Mouse (Mus musculus): Measurements from ENCODE around the gene Vmp1. TPM values are rescaled to one million over a fixed set of nuclear protein-coding genes. Genes with fewer than 3 reads are reported as not detected.

Vmp1 gene
- polyA plus RNA-seq, 1 experiment from 2014 or later: 151 TPM

GRCm38 (mm10) chr11:86570261-86570746 is 113.3 kb downstream of the Vmp1 start:
- H3K27me3 ChIP-seq (ENCODE audit: control insufficient read depth, insufficient read depth, low read length): no peaks in the 10 kb centered on the region

DNA sequence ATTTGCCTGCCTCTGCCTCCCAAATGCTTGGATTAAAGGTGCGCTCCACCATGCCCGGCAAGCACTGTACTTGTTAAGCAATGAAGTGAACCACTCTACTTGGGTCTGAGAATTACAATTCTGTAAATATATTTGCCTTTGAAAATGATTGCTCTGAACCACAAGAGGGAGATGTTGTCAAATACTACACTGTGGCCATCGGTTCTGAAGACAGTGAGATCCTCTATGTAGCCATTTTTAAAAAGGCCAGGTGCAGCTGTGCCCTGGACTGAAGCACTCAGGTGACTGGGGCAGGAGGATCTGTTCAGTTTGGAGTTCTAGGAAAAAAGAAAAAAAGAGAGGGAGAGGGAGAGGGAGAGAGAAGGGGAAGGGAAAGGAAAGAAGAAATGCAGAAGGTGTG is 115.2 kb downstream of the Vmp1 start:
- 82% methylated on average over 3 of the region's 3 CpGs for WGBS
- H3K4me2 ChIP-seq (ENCODE audit: low read depth, low read length): no peak overlapping the region
- H3K9me3 ChIP-seq (ENCODE audit: control insufficient read depth, low read length): no peaks in the 10 kb centered on the region
- no peaks in the 10 kb centered on the region for H3K4me1 ChIP-seq (ENCODE audit: control insufficient read depth, insufficient read depth, low read length)
- no peak for ATAC-seq (ENCODE audit: low read depth)
- no peaks in the 10 kb centered on the region for H3K27me3 ChIP-seq (ENCODE audit: control insufficient read depth, insufficient read depth, low read length)
- no peak overlapping the region for H3K27ac ChIP-seq (ENCODE audit: low read depth, low read length)
- no peaks in the 10 kb centered on the region for H3K36me3 ChIP-seq (ENCODE audit: control insufficient read depth, insufficient read depth, low read length)
- H3K9ac ChIP-seq (replicated peaks; ENCODE audit: low read depth, low read length): no peak overlapping the region
- H3K4me3 ChIP-seq (ENCODE audit: low read depth, low read length): no peak overlapping the region

More at GRCm38 (mm10) chr11:86570261-86570746, 113.3 kb downstream of the Vmp1 start:
- Histone ChIP-seq H3K27ac (ENCODE audit: low read depth, low read length) (no peak overlapping the region), H3K9ac (replicated peaks; ENCODE audit: low read depth, low read length) (no peak overlapping the region), H3K4me1 (ENCODE audit: control insufficient read depth, insufficient read depth, low read length) (no peaks in the 10 kb centered on the region), H3K9me3 (ENCODE audit: control insufficient read depth, low read length) (no peaks in the 10 kb centered on the region), H3K36me3 (ENCODE audit: control insufficient read depth, insufficient read depth, low read length) (no peaks in the 10 kb centered on the region), H3K4me3 (ENCODE audit: low read depth, low read length) (no peak overlapping the region), H3K4me2 (ENCODE audit: low read depth, low read length) (no peak overlapping the region)
- WGBS: 72% methylated on average over 9 of the region's 9 CpGs
- no peak for ATAC-seq (ENCODE audit: low read depth)

DNA sequence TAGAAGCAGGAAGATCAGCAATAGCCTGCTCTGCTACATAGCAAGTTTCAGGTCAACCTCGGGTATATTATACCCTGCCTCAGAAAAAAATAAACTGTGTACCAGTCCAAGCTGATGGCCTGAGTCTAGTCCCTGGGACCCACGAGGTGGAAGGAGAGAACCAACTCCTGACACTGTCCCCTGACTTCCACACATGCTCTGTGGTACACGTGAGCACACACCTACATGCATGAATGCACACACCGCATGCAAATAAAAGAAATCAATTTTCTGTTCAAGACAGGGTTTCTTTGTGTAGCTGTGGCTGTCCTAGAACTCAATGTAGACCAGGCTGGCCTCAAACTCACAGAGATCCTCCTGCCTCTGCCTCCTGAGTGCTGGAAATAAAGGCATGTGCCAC is 125.4 kb downstream of the Vmp1 start:
- H3K9me3 ChIP-seq (ENCODE audit: control insufficient read depth, low read length): no peaks in the 10 kb centered on the region
- no peak overlapping the region for H3K4me2 ChIP-seq (ENCODE audit: low read depth, low read length)
- H3K36me3 ChIP-seq (ENCODE audit: control insufficient read depth, insufficient read depth, low read length): no peaks in the 10 kb centered on the region
- H3K4me1 ChIP-seq (ENCODE audit: control insufficient read depth, insufficient read depth, low read length): no peaks in the 10 kb centered on the region
- H3K9ac ChIP-seq (replicated peaks; ENCODE audit: low read depth, low read length): no peak overlapping the region
- H3K27me3 ChIP-seq (ENCODE audit: control insufficient read depth, insufficient read depth, low read length): no peaks in the 10 kb centered on the region
- H3K27ac ChIP-seq (ENCODE audit: low read depth, low read length): no peak overlapping the region
- H3K4me3 ChIP-seq (ENCODE audit: low read depth, low read length): no peak overlapping the region
- no peak for ATAC-seq (ENCODE audit: low read depth)
- 85% methylated on average over 4 of the region's 4 CpGs for WGBS

DNA sequence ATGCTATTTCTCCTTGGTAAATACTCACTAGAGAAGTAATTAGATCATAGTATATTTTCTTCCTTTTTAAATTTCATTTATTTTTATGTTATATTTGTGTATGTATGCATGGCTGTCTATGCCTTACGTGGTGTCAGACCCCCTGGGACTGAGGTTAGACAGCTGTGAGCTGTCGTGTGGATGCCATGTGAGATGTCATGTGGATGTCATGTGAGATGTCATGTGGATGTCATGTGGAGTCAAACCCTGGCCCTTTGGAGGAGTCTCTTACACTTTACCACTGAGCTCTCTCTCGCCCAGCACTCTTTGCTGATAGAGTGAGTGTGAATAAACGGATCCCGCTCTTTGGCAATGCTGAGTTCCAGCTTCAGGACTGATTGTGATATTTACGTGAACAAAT is 130.1 kb downstream of the Vmp1 start:
- no peak overlapping the region for H3K4me2 ChIP-seq (ENCODE audit: low read depth, low read length)
- H3K4me1 ChIP-seq (ENCODE audit: control insufficient read depth, insufficient read depth, low read length): no peaks in the 10 kb centered on the region
- no peaks in the 10 kb centered on the region for H3K9me3 ChIP-seq (ENCODE audit: control insufficient read depth, low read length)
- ATAC-seq (ENCODE audit: low read depth): no peak
- 92% methylated on average over 6 of the region's 6 CpGs for WGBS
- H3K27ac ChIP-seq (ENCODE audit: low read depth, low read length): no peak overlapping the region
- H3K9ac ChIP-seq (replicated peaks; ENCODE audit: low read depth, low read length): no peak overlapping the region
- no peak overlapping the region for H3K4me3 ChIP-seq (ENCODE audit: low read depth, low read length)
- H3K36me3 ChIP-seq (ENCODE audit: control insufficient read depth, insufficient read depth, low read length): no peaks in the 10 kb centered on the region
- H3K27me3 ChIP-seq (ENCODE audit: control insufficient read depth, insufficient read depth, low read length): no peaks in the 10 kb centered on the region

- no peaks in the 10 kb centered on the region for H3K27me3 ChIP-seq (ENCODE audit: control insufficient read depth, insufficient read depth, low read length)
- no peak overlapping the region for H3K4me2 ChIP-seq (ENCODE audit: low read depth, low read length)
- H3K9me3 ChIP-seq (ENCODE audit: control insufficient read depth, low read length): no peaks in the 10 kb centered on the region
- peaks cover 12% of the 10 kb centered on the region; the same call in 1 of the 2 replicates for H3K4me1 ChIP-seq (ENCODE audit: control insufficient read depth, insufficient read depth, low read length)
- no peak overlapping the region for H3K9ac ChIP-seq (replicated peaks; ENCODE audit: low read depth, low read length)
- no peak for ATAC-seq (ENCODE audit: low read depth)
- no peak overlapping the region for H3K4me3 ChIP-seq (ENCODE audit: low read depth, low read length)
- no peak overlapping the region for H3K27ac ChIP-seq (ENCODE audit: low read depth, low read length)
- no peaks in the 10 kb centered on the region for H3K36me3 ChIP-seq (ENCODE audit: control insufficient read depth, insufficient read depth, low read length)
- WGBS: 90% methylated on average over 1 of the region's 1 CpGs
These were observed 136.2 kb downstream of the Vmp1 start for GRCm38 (mm10) chr11:86547412-86547811.

GRCm38 (mm10) chr11:86545556-86545955 is 138.1 kb downstream of the Vmp1 start:
- no peaks in the 10 kb centered on the region for H3K27me3 ChIP-seq (ENCODE audit: control insufficient read depth, insufficient read depth, low read length)
- 83% methylated on average over 8 of the region's 8 CpGs for WGBS
- peak overlapping the region; percentile 57 for H3K4me3 ChIP-seq (ENCODE audit: low read depth, low read length)
- no peaks in the 10 kb centered on the region for H3K9me3 ChIP-seq (ENCODE audit: control insufficient read depth, low read length)
- H3K4me2 ChIP-seq (ENCODE audit: low read depth, low read length): peak overlapping the region; percentile 49
- no peak overlapping the region for H3K27ac ChIP-seq (ENCODE audit: low read depth, low read length)
- no peak overlapping the region for H3K9ac ChIP-seq (replicated peaks; ENCODE audit: low read depth, low read length)
- no peak for ATAC-seq (ENCODE audit: low read depth)
- peaks cover 12% of the 10 kb centered on the region; the same call in 1 of the 2 replicates for H3K4me1 ChIP-seq (ENCODE audit: control insufficient read depth, insufficient read depth, low read length)
- no peaks in the 10 kb centered on the region for H3K36me3 ChIP-seq (ENCODE audit: control insufficient read depth, insufficient read depth, low read length)

DNA sequence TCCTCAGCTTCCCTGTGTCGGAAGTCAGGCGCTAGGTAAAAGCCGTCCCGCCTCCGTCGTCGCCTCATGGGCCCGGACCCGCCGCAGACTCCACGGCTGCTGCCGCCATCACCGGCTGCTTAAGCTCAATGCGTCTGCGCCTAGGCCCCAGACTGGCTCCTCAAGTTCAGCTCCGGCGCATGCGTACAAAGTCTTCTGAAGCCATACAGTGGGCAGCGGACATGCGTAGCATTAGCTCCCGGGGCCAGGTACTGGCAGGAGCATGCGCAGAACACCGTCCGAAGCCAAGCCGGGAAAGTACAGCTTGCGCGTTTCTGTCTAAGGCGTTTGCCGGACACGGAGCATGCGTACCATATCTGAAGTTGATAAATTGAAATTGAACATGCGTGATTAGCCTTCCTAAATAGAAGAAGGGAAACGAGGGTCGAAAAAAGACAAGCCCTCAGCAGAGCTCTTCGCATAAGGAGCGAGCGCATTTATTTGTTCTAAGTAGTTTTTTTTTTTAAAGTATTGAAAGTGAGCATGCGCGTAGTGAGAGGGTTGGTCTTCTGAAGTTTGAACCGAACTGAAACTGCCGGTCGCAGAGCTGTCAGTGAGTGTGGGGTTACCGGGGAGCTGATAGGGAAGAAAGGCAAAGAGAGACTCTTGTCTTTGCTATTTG is 138.9 kb downstream of the Vmp1 start, which contains the start of the genes Rps6kb1 and Tubd1:
TSS of gene Rps6kb1 (minus strand) at position 167 of the 661 bp plus-strand sequence.
TSS of gene Tubd1 (plus strand) at position 353 of the 661 bp plus-strand sequence.
- WGBS: under 1% methylated on average over 43 of the region's 43 CpGs
- Histone ChIP-seq H3K36me3 (ENCODE audit: control insufficient read depth, insufficient read depth, low read length) (no peaks in the 10 kb centered on the region), H3K4me1 (ENCODE audit: control insufficient read depth, insufficient read depth, low read length) (peaks cover 12% of the 10 kb centered on the region; the same call in 1 of the 2 replicates), H3K27ac (ENCODE audit: low read depth, low read length) (peak within 1 kb of the TSS; percentile 82), H3K27me3 (ENCODE audit: control insufficient read depth, insufficient read depth, low read length) (no peaks in the 10 kb centered on the region), H3K4me3 (ENCODE audit: low read depth, low read length) (peak within 1 kb of the TSS; percentile 57), H3K9ac (replicated peaks; ENCODE audit: low read depth, low read length) (peak within 1 kb of the TSS; percentile 93), H3K4me2 (ENCODE audit: low read depth, low read length) (peak within 1 kb of the TSS; percentile 86), H3K9me3 (ENCODE audit: control insufficient read depth, low read length) (no peaks in the 10 kb centered on the region)
- ATAC-seq (ENCODE audit: low read depth): peak; percentile 99

GRCm38 (mm10) chr11:86543960-86544638 is 139.5 kb downstream of the Vmp1 start:
- Histone ChIP-seq H3K27me3 (ENCODE audit: control insufficient read depth, insufficient read depth, low read length) (no peaks in the 10 kb centered on the region), H3K9ac (replicated peaks; ENCODE audit: low read depth, low read length) (peak overlapping the region; percentile 93), H3K36me3 (ENCODE audit: control insufficient read depth, insufficient read depth, low read length) (no peaks in the 10 kb centered on the region), H3K4me3 (ENCODE audit: low read depth, low read length) (peak overlapping the region; percentile 57), H3K4me1 (ENCODE audit: control insufficient read depth, insufficient read depth, low read length) (peaks cover 12% of the 10 kb centered on the region; the same call in 1 of the 2 replicates), H3K27ac (ENCODE audit: low read depth, low read length) (peak overlapping the region; percentile 82), H3K4me2 (ENCODE audit: low read depth, low read length) (peak overlapping the region; percentile 86), H3K9me3 (ENCODE audit: control insufficient read depth, low read length) (no peaks in the 10 kb centered on the region)
- WGBS: 0% methylated on average over 41 of the region's 50 CpGs
- peak; percentile 50; the same call in 1 of the 2 replicates for ATAC-seq (ENCODE audit: low read depth)

DNA sequence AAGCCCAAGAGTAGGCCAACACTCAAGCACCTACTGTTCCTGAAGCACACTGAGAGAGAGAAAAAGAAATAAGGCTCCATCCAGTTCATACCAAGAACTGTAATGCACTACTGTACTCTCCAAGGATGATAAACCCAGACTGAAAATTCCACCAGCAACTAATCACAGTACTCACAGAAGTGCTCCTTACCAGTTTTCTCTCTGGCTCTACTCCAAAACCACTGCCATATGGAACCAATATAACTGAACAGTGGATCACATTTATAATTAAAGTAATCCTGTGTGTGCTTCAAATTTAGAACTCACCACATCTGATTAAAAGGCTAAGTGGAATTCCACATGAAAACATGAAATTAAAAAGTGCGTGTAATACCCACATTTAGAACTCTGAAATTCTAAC is 140.8 kb downstream of the Vmp1 start:
- H3K4me3 ChIP-seq (ENCODE audit: low read depth, low read length): peak overlapping the region; percentile 57; the same call in 1 of the 2 replicates
- no peaks in the 10 kb centered on the region for H3K36me3 ChIP-seq (ENCODE audit: control insufficient read depth, insufficient read depth, low read length)
- no peak overlapping the region for H3K27ac ChIP-seq (ENCODE audit: low read depth, low read length)
- WGBS: 91% methylated on average over 1 of the region's 1 CpGs
- no peak for ATAC-seq (ENCODE audit: low read depth)
- H3K4me2 ChIP-seq (ENCODE audit: low read depth, low read length): no peak overlapping the region
- H3K9me3 ChIP-seq (ENCODE audit: control insufficient read depth, low read length): no peaks in the 10 kb centered on the region
- H3K9ac ChIP-seq (replicated peaks; ENCODE audit: low read depth, low read length): no peak overlapping the region
- H3K27me3 ChIP-seq (ENCODE audit: control insufficient read depth, insufficient read depth, low read length): no peaks in the 10 kb centered on the region
- peaks cover 12% of the 10 kb centered on the region; the same call in 1 of the 2 replicates for H3K4me1 ChIP-seq (ENCODE audit: control insufficient read depth, insufficient read depth, low read length)
